Mouse (Mus musculus): ENCODE measurements at regions not wholly inside any gene's neighbourhood (a gene's known extent, or its start where the extent isn't known, plus 50 kb on each side); places are given as distances from the start of the nearest gene placed in this dataset.

GRCm38 (mm10) chr4:7581931-7582330 lies 656.9 kb downstream of the Car8 start:
- H3K9me3 ChIP-seq (replicated peaks; ENCODE audit: control insufficient read depth, low read length): no peaks in the 10 kb centered on the region
- H3K4me1 ChIP-seq (ENCODE audit: control insufficient read depth, insufficient read depth, low read length): no peaks in the 10 kb centered on the region
- no peak overlapping the region for H3K4me3 ChIP-seq (ENCODE audit: low read depth, low read length)
- no peak overlapping the region for H3K4me2 ChIP-seq (ENCODE audit: low read depth, low read length)
- H3K27ac ChIP-seq (replicated peaks; ENCODE audit: low read depth, low read length): no peak overlapping the region
- no peak for ATAC-seq (replicated peaks; ENCODE audit: insufficient number of reproducible peaks, low FRiP score, low TSS enrichment, low read depth)
- H3K27me3 ChIP-seq (ENCODE audit: control insufficient read depth, insufficient read depth, low read length): no peaks in the 10 kb centered on the region
- H3K9ac ChIP-seq (replicated peaks; ENCODE audit: low read length): no peak overlapping the region
- DNase-seq (ENCODE audit: low spot score): no peak
- WGBS: 80% methylated on average over 4 of the region's 4 CpGs
- H3K36me3 ChIP-seq (replicated peaks; ENCODE audit: control insufficient read depth, insufficient read depth, low read depth, low read length): no peaks in the 10 kb centered on the region

- Histone ChIP-seq H3K27me3 (ENCODE audit: control insufficient read depth, insufficient read depth, low read length) (no peaks in the 10 kb centered on the region), H3K36me3 (replicated peaks; ENCODE audit: control insufficient read depth, insufficient read depth, low read depth, low read length) (no peaks in the 10 kb centered on the region), H3K9ac (replicated peaks; ENCODE audit: low read length) (no peak overlapping the region), H3K4me2 (ENCODE audit: low read depth, low read length) (no peak overlapping the region), H3K4me3 (ENCODE audit: low read depth, low read length) (no peak overlapping the region), H3K9me3 (replicated peaks; ENCODE audit: control insufficient read depth, low read length) (no peaks in the 10 kb centered on the region), H3K4me1 (ENCODE audit: control insufficient read depth, insufficient read depth, low read length) (no peaks in the 10 kb centered on the region), H3K27ac (replicated peaks; ENCODE audit: low read depth, low read length) (no peak overlapping the region)
- DNase-seq (ENCODE audit: low spot score): no peak
- 60% methylated on average over 8 of the region's 8 CpGs for WGBS
- no peak for ATAC-seq (replicated peaks; ENCODE audit: insufficient number of reproducible peaks, low FRiP score, low TSS enrichment, low read depth)
Observed at GRCm38 (mm10) chr4:7581220-7581916, 657.5 kb downstream of the Car8 start.

- no peaks in the 10 kb centered on the region for H3K9me3 ChIP-seq (replicated peaks; ENCODE audit: control insufficient read depth, low read length)
- no peak overlapping the region for H3K4me2 ChIP-seq (ENCODE audit: low read depth, low read length)
- no peaks in the 10 kb centered on the region for H3K27me3 ChIP-seq (ENCODE audit: control insufficient read depth, insufficient read depth, low read length)
- ATAC-seq (replicated peaks; ENCODE audit: insufficient number of reproducible peaks, low FRiP score, low TSS enrichment, low read depth): 0 out of 2 replicates have a peak, but pooled peaks have one; percentile 62
- H3K4me3 ChIP-seq (ENCODE audit: low read depth, low read length): no peak overlapping the region
- H3K36me3 ChIP-seq (replicated peaks; ENCODE audit: control insufficient read depth, insufficient read depth, low read depth, low read length): no peaks in the 10 kb centered on the region
- no peaks in the 10 kb centered on the region for H3K4me1 ChIP-seq (ENCODE audit: control insufficient read depth, insufficient read depth, low read length)
- H3K9ac ChIP-seq (replicated peaks; ENCODE audit: low read length): no peak overlapping the region
- peak; percentile 70 for DNase-seq (ENCODE audit: low spot score)
- WGBS: 68% methylated on average over 10 of the region's 10 CpGs
- H3K27ac ChIP-seq (replicated peaks; ENCODE audit: low read depth, low read length): no peak overlapping the region
Observed at GRCm38 (mm10) chr4:7580554-7581219, 658.2 kb downstream of the Car8 start.

GRCm38 (mm10) chr4:7574011-7574410 lies 664.8 kb downstream of the Car8 start:
- Histone ChIP-seq H3K4me2 (ENCODE audit: low read depth, low read length) (no peak overlapping the region), H3K9ac (replicated peaks; ENCODE audit: low read length) (no peak overlapping the region), H3K4me1 (ENCODE audit: control insufficient read depth, insufficient read depth, low read length) (no peaks in the 10 kb centered on the region), H3K4me3 (ENCODE audit: low read depth, low read length) (no peak overlapping the region), H3K27me3 (ENCODE audit: control insufficient read depth, insufficient read depth, low read length) (no peaks in the 10 kb centered on the region), H3K27ac (replicated peaks; ENCODE audit: low read depth, low read length) (no peak overlapping the region), H3K9me3 (replicated peaks; ENCODE audit: control insufficient read depth, low read length) (no peaks in the 10 kb centered on the region), H3K36me3 (replicated peaks; ENCODE audit: control insufficient read depth, insufficient read depth, low read depth, low read length) (no peaks in the 10 kb centered on the region)
- DNase-seq (ENCODE audit: low spot score) (no peak), ATAC-seq (replicated peaks; ENCODE audit: insufficient number of reproducible peaks, low FRiP score, low TSS enrichment, low read depth) (no peak)
- WGBS: 57% methylated on average over 2 of the region's 2 CpGs

GRCm38 (mm10) chr4:7567687-7568393 lies 671.0 kb downstream of the Car8 start:
- DNase-seq (ENCODE audit: low spot score) (peak; percentile 11), ATAC-seq (replicated peaks; ENCODE audit: insufficient number of reproducible peaks, low FRiP score, low TSS enrichment, low read depth) (no peak)
- 86% methylated on average over 6 of the region's 6 CpGs for WGBS
- H3K36me3 ChIP-seq (replicated peaks; ENCODE audit: control insufficient read depth, insufficient read depth, low read depth, low read length): no peaks in the 10 kb centered on the region
- H3K4me3 ChIP-seq (ENCODE audit: low read depth, low read length): no peak overlapping the region
- no peaks in the 10 kb centered on the region for H3K9me3 ChIP-seq (replicated peaks; ENCODE audit: control insufficient read depth, low read length)
- no peak overlapping the region for H3K4me2 ChIP-seq (ENCODE audit: low read depth, low read length)
- H3K27me3 ChIP-seq (ENCODE audit: control insufficient read depth, insufficient read depth, low read length): no peaks in the 10 kb centered on the region
- no peaks in the 10 kb centered on the region for H3K4me1 ChIP-seq (ENCODE audit: control insufficient read depth, insufficient read depth, low read length)
- H3K27ac ChIP-seq (replicated peaks; ENCODE audit: low read depth, low read length): no peak overlapping the region
- H3K9ac ChIP-seq (replicated peaks; ENCODE audit: low read length): no peak overlapping the region

- Histone ChIP-seq H3K36me3 (replicated peaks; ENCODE audit: control insufficient read depth, insufficient read depth, low read depth, low read length) (no peaks in the 10 kb centered on the region), H3K4me2 (ENCODE audit: low read depth, low read length) (no peak overlapping the region), H3K27me3 (ENCODE audit: control insufficient read depth, insufficient read depth, low read length) (no peaks in the 10 kb centered on the region), H3K4me3 (ENCODE audit: low read depth, low read length) (no peak overlapping the region), H3K27ac (replicated peaks; ENCODE audit: low read depth, low read length) (no peak overlapping the region), H3K9ac (replicated peaks; ENCODE audit: low read length) (no peak overlapping the region), H3K4me1 (ENCODE audit: control insufficient read depth, insufficient read depth, low read length) (no peaks in the 10 kb centered on the region), H3K9me3 (replicated peaks; ENCODE audit: control insufficient read depth, low read length) (no peaks in the 10 kb centered on the region)
- DNase-seq (ENCODE audit: low spot score): peak; percentile 78
- peak; percentile 70; the same call in 1 of the 2 replicates for ATAC-seq (replicated peaks; ENCODE audit: insufficient number of reproducible peaks, low FRiP score, low TSS enrichment, low read depth)
- 42% methylated on average over 7 of the region's 7 CpGs for WGBS
Observed at GRCm38 (mm10) chr4:7559867-7560832, 678.7 kb downstream of the Car8 start.

- H3K36me3 ChIP-seq (replicated peaks; ENCODE audit: control insufficient read depth, insufficient read depth, low read depth, low read length): no peaks in the 10 kb centered on the region
- 82% methylated on average over 2 of the region's 2 CpGs for WGBS
- no peak overlapping the region for H3K4me3 ChIP-seq (ENCODE audit: low read depth, low read length)
- H3K4me1 ChIP-seq (ENCODE audit: control insufficient read depth, insufficient read depth, low read length): no peaks in the 10 kb centered on the region
- H3K9me3 ChIP-seq (replicated peaks; ENCODE audit: control insufficient read depth, low read length): no peaks in the 10 kb centered on the region
- ATAC-seq (replicated peaks; ENCODE audit: insufficient number of reproducible peaks, low FRiP score, low TSS enrichment, low read depth) (no peak), DNase-seq (ENCODE audit: low spot score) (no peak)
- no peak overlapping the region for H3K27ac ChIP-seq (replicated peaks; ENCODE audit: low read depth, low read length)
- H3K27me3 ChIP-seq (ENCODE audit: control insufficient read depth, insufficient read depth, low read length): no peaks in the 10 kb centered on the region
- no peak overlapping the region for H3K9ac ChIP-seq (replicated peaks; ENCODE audit: low read length)
- H3K4me2 ChIP-seq (ENCODE audit: low read depth, low read length): no peak overlapping the region
Observed at GRCm38 (mm10) chr4:7558721-7559120, 680.1 kb downstream of the Car8 start.

Data from embryonic facial prominence, embryonic 11.5 days (tissue).